Mouse (Mus musculus): Measurements from ENCODE around the gene Nfic. TPM values are rescaled to one million over a fixed set of nuclear protein-coding genes. Genes with fewer than 3 reads are reported as not detected.

The Nfic gene
- polyA plus RNA-seq, 2 experiments, result 38.1 to 98.9 TPM

- Histone ChIP-seq H3K36me3 (ENCODE audit: control insufficient read depth, insufficient read depth, low read length) (peaks cover 62% of the 10 kb centered on the region), H3K9me3 (ENCODE audit: control insufficient read depth, low read length) (no peaks in the 10 kb centered on the region), H3K4me3 (replicated peaks; ENCODE audit: low read length) (no peak overlapping the region), H3K4me2 (replicated peaks; ENCODE audit: low read depth, low read length, severe bottlenecking) (no peak overlapping the region), H3K27ac (replicated peaks; ENCODE audit: low read depth, low read length) (no peak overlapping the region; the same call in 1 of the 2 replicates), H3K9ac (ENCODE audit: low read depth, low read length, severe bottlenecking) (no peak overlapping the region), H3K4me1 (ENCODE audit: control insufficient read depth, insufficient read depth, low read length) (peaks cover 65% of the 10 kb centered on the region), H3K27me3 (ENCODE audit: control insufficient read depth, insufficient read depth, low read length) (no peaks in the 10 kb centered on the region)
- DNase-seq (ENCODE audit: low spot score) (no peak), ATAC-seq (ENCODE audit: low FRiP score, low read depth) (no peak)
- TF ChIP-seq POLR2A (IDR thresholded peaks at IDR 0.05; ENCODE audit: borderline replicate concordance, extremely low read depth, insufficient read depth, insufficient read length), result no peak
- 58% methylated on average over 4 of the region's 4 CpGs for WGBS
Measured at GRCm38 (mm10) chr10:81410350-81410749, 45.1 kb downstream of the Nfic start.

GRCm38 (mm10) chr10:81409330-81409729 lies 46.1 kb downstream of the Nfic start:
- no peak overlapping the region for H3K4me2 ChIP-seq (replicated peaks; ENCODE audit: low read depth, low read length, severe bottlenecking)
- H3K4me3 ChIP-seq (replicated peaks; ENCODE audit: low read length), result no peak overlapping the region
- H3K27me3 ChIP-seq (ENCODE audit: control insufficient read depth, insufficient read depth, low read length), result no peaks in the 10 kb centered on the region
- no peaks in the 10 kb centered on the region for H3K9me3 ChIP-seq (ENCODE audit: control insufficient read depth, low read length)
- WGBS, result 23% methylated on average over 8 of the region's 8 CpGs
- H3K4me1 ChIP-seq (ENCODE audit: control insufficient read depth, insufficient read depth, low read length), result peaks cover 59% of the 10 kb centered on the region
- H3K36me3 ChIP-seq (ENCODE audit: control insufficient read depth, insufficient read depth, low read length), result peaks cover 63% of the 10 kb centered on the region
- DNase-seq (ENCODE audit: low spot score), result no peak
- no peak overlapping the region for H3K27ac ChIP-seq (replicated peaks; ENCODE audit: low read depth, low read length)
- H3K9ac ChIP-seq (ENCODE audit: low read depth, low read length, severe bottlenecking), result no peak overlapping the region
- ATAC-seq (ENCODE audit: low FRiP score, low read depth), result peak; percentile 4; the same call in 1 of the 2 replicates
- no peak for TF ChIP-seq POLR2A (IDR thresholded peaks at IDR 0.05; ENCODE audit: borderline replicate concordance, extremely low read depth, insufficient read depth, insufficient read length)

DNA sequence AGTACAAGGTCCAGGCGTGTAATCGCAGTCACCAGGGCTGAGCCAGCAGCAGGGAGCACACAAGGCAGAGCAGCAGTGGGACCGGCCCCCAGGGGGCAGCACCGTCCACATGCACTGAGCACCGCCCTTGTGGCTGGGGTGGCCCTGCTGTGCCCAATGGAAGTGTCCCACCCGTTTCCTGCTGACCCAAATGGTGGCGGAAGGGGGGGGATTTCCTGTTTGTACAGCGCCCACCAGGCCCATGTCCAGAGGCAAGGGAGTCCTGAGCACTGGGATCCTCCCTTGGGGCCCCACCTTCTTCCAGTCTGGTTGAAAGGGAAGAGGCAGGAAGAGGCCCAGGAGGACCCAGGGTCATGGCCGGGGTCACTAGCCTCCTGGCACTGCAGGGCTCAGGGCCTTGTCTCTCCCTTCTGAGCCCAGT lies 46.6 kb downstream of the Nfic start:
- Histone ChIP-seq H3K27ac (replicated peaks; ENCODE audit: low read depth, low read length) (no peak overlapping the region), H3K36me3 (ENCODE audit: control insufficient read depth, insufficient read depth, low read length) (peaks cover 68% of the 10 kb centered on the region), H3K4me2 (replicated peaks; ENCODE audit: low read depth, low read length, severe bottlenecking) (no peak overlapping the region), H3K9me3 (ENCODE audit: control insufficient read depth, low read length) (no peaks in the 10 kb centered on the region), H3K27me3 (ENCODE audit: control insufficient read depth, insufficient read depth, low read length) (no peaks in the 10 kb centered on the region), H3K9ac (ENCODE audit: low read depth, low read length, severe bottlenecking) (no peak overlapping the region), H3K4me3 (replicated peaks; ENCODE audit: low read length) (no peak overlapping the region), H3K4me1 (ENCODE audit: control insufficient read depth, insufficient read depth, low read length) (peaks cover 58% of the 10 kb centered on the region)
- ATAC-seq (ENCODE audit: low FRiP score, low read depth), result 0 out of 2 replicates have a peak, but pooled peaks have one; percentile 13
- TF ChIP-seq POLR2A (IDR thresholded peaks at IDR 0.05; ENCODE audit: borderline replicate concordance, extremely low read depth, insufficient read depth, insufficient read length), result no peak
- 11% methylated on average over 8 of the region's 9 CpGs for WGBS
- peak; percentile 65 for DNase-seq (ENCODE audit: low spot score)

GRCm38 (mm10) chr10:81408424-81408729 lies 47.1 kb downstream of the Nfic start:
- Histone ChIP-seq H3K36me3 (ENCODE audit: control insufficient read depth, insufficient read depth, low read length) (peaks cover 70% of the 10 kb centered on the region), H3K4me3 (replicated peaks; ENCODE audit: low read length) (no peak overlapping the region), H3K27me3 (ENCODE audit: control insufficient read depth, insufficient read depth, low read length) (no peaks in the 10 kb centered on the region), H3K4me2 (replicated peaks; ENCODE audit: low read depth, low read length, severe bottlenecking) (no peak overlapping the region), H3K4me1 (ENCODE audit: control insufficient read depth, insufficient read depth, low read length) (peaks cover 55% of the 10 kb centered on the region), H3K9me3 (ENCODE audit: control insufficient read depth, low read length) (no peaks in the 10 kb centered on the region), H3K27ac (replicated peaks; ENCODE audit: low read depth, low read length) (no peak overlapping the region), H3K9ac (ENCODE audit: low read depth, low read length, severe bottlenecking) (no peak overlapping the region)
- DNase-seq (ENCODE audit: low spot score) (no peak), ATAC-seq (ENCODE audit: low FRiP score, low read depth) (no peak)
- whole genome bisulfite sequencing, result 52% methylated on average over 13 of the region's 13 CpGs
- TF ChIP-seq POLR2A (IDR thresholded peaks at IDR 0.05; ENCODE audit: borderline replicate concordance, extremely low read depth, insufficient read depth, insufficient read length), result no peak

- peaks cover 71% of the 10 kb centered on the region for H3K36me3 ChIP-seq (ENCODE audit: control insufficient read depth, insufficient read depth, low read length)
- H3K27ac ChIP-seq (replicated peaks; ENCODE audit: low read depth, low read length), result no peak overlapping the region
- WGBS, result 20% methylated on average over 31 of the region's 31 CpGs
- DNase-seq (ENCODE audit: low spot score) (peak; percentile 85), ATAC-seq (ENCODE audit: low FRiP score, low read depth) (0 out of 2 replicates have a peak, but pooled peaks have one; percentile 21)
- peaks cover 56% of the 10 kb centered on the region for H3K4me1 ChIP-seq (ENCODE audit: control insufficient read depth, insufficient read depth, low read length)
- no peaks in the 10 kb centered on the region for H3K9me3 ChIP-seq (ENCODE audit: control insufficient read depth, low read length)
- TF ChIP-seq POLR2A (IDR thresholded peaks at IDR 0.05; ENCODE audit: borderline replicate concordance, extremely low read depth, insufficient read depth, insufficient read length), result no peak
- peak overlapping the region; percentile 17; the same call in 1 of the 2 replicates for H3K4me3 ChIP-seq (replicated peaks; ENCODE audit: low read length)
- peak overlapping the region; percentile 25; the same call in 1 of the 2 replicates for H3K4me2 ChIP-seq (replicated peaks; ENCODE audit: low read depth, low read length, severe bottlenecking)
- H3K27me3 ChIP-seq (ENCODE audit: control insufficient read depth, insufficient read depth, low read length), result no peaks in the 10 kb centered on the region
- H3K9ac ChIP-seq (ENCODE audit: low read depth, low read length, severe bottlenecking), result peak overlapping the region; percentile 12; the same call in 1 of the 2 replicates
Measured at GRCm38 (mm10) chr10:81407539-81408423, 47.7 kb downstream of the Nfic start.
